Mouse (Mus musculus) lung, postnatal 0 days (tissue): ENCODE results near the gene Btbd2. TPM values are rescaled to one million over a fixed set of nuclear protein-coding genes. Genes with fewer than 3 reads are reported as not detected.

ENCODE experiments used
- ATAC-seq: fragments of 200-750 bp; cut with Nextera tagmentation; 2 replicates; pipeline ENCODE4 v1.8.0; 2017; ENCODE audit warnings: moderate library complexity
- DNase-seq: peaks from one replicate; pipeline ENCODE4 v3.0.0-alpha.2; 2016; ENCODE audit warnings: low spot score
- H3K27ac ChIP-seq: fragments of 300-500 bp; sonication (generic); 2 replicates; pipeline ENCODE4 v1.5.1; 2014; ENCODE audit warnings: antibody characterized with exemption, mild to moderate bottlenecking, low read length, mixed read lengths
- H3K27me3 ChIP-seq: fragments of 300-500 bp; sonication (generic); replicated peaks from 2 replicates; pipeline ENCODE4 v1.6.1; 2014; ENCODE audit warnings: low read length, mixed read lengths; ENCODE audit not compliant: insufficient read depth
- H3K36me3 ChIP-seq: fragments of 300-500 bp; sonication (generic); 2 replicates; pipeline ENCODE4 v1.6.1; 2014; ENCODE audit warnings: low read length, mixed read lengths; ENCODE audit not compliant: insufficient read depth
- H3K4me1 ChIP-seq: fragments of 300-500 bp; sonication (generic); 2 replicates; pipeline ENCODE4 v1.6.1; 2014; ENCODE audit warnings: antibody characterized with exemption, low read depth, low read length, mixed read lengths; ENCODE audit not compliant: insufficient read depth
- H3K4me2 ChIP-seq: fragments of 300-500 bp; sonication (generic); replicated peaks from 2 replicates; pipeline ENCODE4 v1.6.1; 2014; ENCODE audit warnings: low read depth, mild to moderate bottlenecking, low read length, moderate library complexity, mixed read lengths
- H3K4me3 ChIP-seq: fragments of 300-500 bp; sonication (generic); 2 replicates; pipeline ENCODE4 v1.5.1; 2014; ENCODE audit warnings: low read depth, low read length
- H3K9ac ChIP-seq: fragments of 300-500 bp; sonication (generic); replicated peaks from 2 replicates; pipeline ENCODE4 v1.6.1; 2014; ENCODE audit warnings: low read depth, mild to moderate bottlenecking
- H3K9me3 ChIP-seq: fragments of 300-500 bp; sonication (generic); 2 replicates; pipeline ENCODE4 v1.6.1; 2016; ENCODE audit warnings: low read length, mixed read lengths
- CTCF ChIP-seq: IDR thresholded peaks from 2 replicates; pipeline ENCODE4 v1.5.1; 2016; ENCODE audit warnings: antibody characterized with exemption, mild to moderate bottlenecking
- EP300 ChIP-seq: IDR thresholded peaks from 2 replicates; pipeline ENCODE4 v1.6.1; 2016; ENCODE audit warnings: antibody characterized with exemption, mild to moderate bottlenecking, control low read depth
- whole genome bisulfite sequencing: fragments of 180-500 bp; shearing (Covaris S2); extraction: QIAGEN DNeasy Blood & Tissue Kit; methylation state at CpG from one replicate; pipeline ENCODE4 v1.1.7; 2014; 5-methylcytosine and 5-hydroxymethylcytosine counted together
- polyA plus RNA-seq: library from polyadenylated mRNA; unstranded; fragments of >200 nt; fragmentation: Nextera tagmentation; extraction: Ambion mirVana; gene quantifications from 2 replicates; pipeline ENCODE4 v1.2.1, GENCODE M21; 2015

Gene Btbd2
- polyA plus RNA-seq, 1 experiment from 2014 or later, result 42.9 TPM

- ATAC-seq, result peak; percentile 94
- TF ChIP-seq CTCF (no peak; the same call in 1 of the 2 replicates), EP300 (no peak)
- DNase-seq, result peak; percentile 100
- peaks cover 15% of the 10 kb centered on the region for H3K4me1 ChIP-seq
- peak within 1 kb of the TSS; percentile 59 for H3K4me3 ChIP-seq
- peak within 1 kb of the TSS; percentile 64 for H3K4me2 ChIP-seq
- peak within 1 kb of the TSS; percentile 89 for H3K27ac ChIP-seq
- WGBS, result under 1% methylated on average over 59 of the region's 59 CpGs
- H3K9ac ChIP-seq, result peak within 1 kb of the TSS; percentile 46
- H3K36me3 ChIP-seq, result no peaks in the 10 kb centered on the region
- H3K9me3 ChIP-seq, result no peaks in the 10 kb centered on the region
- no peaks in the 10 kb centered on the region for H3K27me3 ChIP-seq
Observed at GRCm38 (mm10) chr10:80701721-80702535, 45.1 kb upstream of the Btbd2 start, which contains the start of the genes Mob3a and Izumo4. TSS of gene Mob3a (minus strand) at chr10:80701977. TSS of gene Izumo4 (plus strand) at chr10:80702184.

DNA sequence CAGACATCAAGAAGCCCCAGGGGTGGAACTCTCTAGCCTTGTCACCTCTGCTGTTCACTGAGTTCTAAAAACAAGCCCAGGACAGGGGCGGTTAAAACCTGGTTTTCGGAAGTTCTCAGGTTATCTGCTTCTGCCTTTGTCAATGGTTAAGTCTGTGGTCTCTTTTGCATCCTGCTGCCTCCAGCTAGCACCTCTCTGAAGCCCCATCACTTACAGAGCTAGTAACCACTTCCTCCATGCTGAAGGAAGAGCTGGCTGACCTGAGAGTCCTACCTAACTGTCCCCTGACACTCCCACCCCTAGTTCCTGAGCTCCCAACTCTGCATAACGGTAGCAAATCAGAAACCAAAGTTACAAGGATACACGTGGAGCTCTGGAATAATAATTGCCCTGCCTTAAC is 43.9 kb upstream of the Btbd2 start:
- peak overlapping the region; percentile 46; the same call in 1 of the 2 replicates for H3K9ac ChIP-seq
- no peaks in the 10 kb centered on the region for H3K36me3 ChIP-seq
- DNase-seq (no peak), ATAC-seq (no peak)
- peak overlapping the region; percentile 59 for H3K4me3 ChIP-seq
- no peaks in the 10 kb centered on the region for H3K27me3 ChIP-seq
- no peaks in the 10 kb centered on the region for H3K9me3 ChIP-seq
- H3K4me2 ChIP-seq, result peak overlapping the region; percentile 61
- TF ChIP-seq CTCF, result no peak
- no peak for TF ChIP-seq EP300
- 33% methylated on average over 4 of the region's 4 CpGs for WGBS
- H3K27ac ChIP-seq, result peak overlapping the region; percentile 88; the same call in 1 of the 2 replicates
- H3K4me1 ChIP-seq, result peaks cover 24% of the 10 kb centered on the region

- no peak overlapping the region for H3K4me3 ChIP-seq
- no peaks in the 10 kb centered on the region for H3K36me3 ChIP-seq
- no peak overlapping the region for H3K4me2 ChIP-seq
- no peak for DNase-seq
- no peaks in the 10 kb centered on the region for H3K9me3 ChIP-seq
- H3K27me3 ChIP-seq, result no peaks in the 10 kb centered on the region
- ATAC-seq, result no peak
- H3K9ac ChIP-seq, result no peak overlapping the region
- WGBS, result 84% methylated on average over 7 of the region's 7 CpGs
- no peak for TF ChIP-seq EP300
- H3K27ac ChIP-seq, result no peak overlapping the region
- peaks cover 25% of the 10 kb centered on the region for H3K4me1 ChIP-seq
Observed at GRCm38 (mm10) chr10:80700038-80700504, 43.2 kb upstream of the Btbd2 start.

DNA sequence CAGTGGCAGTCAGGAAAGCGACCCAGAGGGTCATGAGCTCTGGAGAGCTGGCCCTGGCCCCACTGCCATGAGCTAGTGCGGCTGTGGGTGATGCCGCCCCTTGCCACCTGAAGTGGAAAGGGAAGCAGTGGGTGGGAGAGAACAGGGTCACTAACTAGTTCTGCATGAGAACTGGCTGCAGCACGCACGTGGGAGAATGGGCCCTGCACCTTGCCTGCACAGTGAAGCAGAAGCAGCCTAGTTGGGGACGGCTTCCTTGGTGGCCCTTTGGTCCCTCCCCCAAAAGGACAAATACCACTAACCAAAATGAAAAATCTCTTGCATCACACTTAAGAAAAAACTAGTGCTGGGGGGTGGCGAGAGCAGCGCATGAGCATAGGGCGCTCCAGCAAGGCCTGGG is 41.7 kb upstream of the Btbd2 start:
- H3K27ac ChIP-seq, result no peak overlapping the region
- ATAC-seq (no peak), DNase-seq (no peak)
- TF ChIP-seq CTCF (no peak), EP300 (no peak)
- no peaks in the 10 kb centered on the region for H3K9me3 ChIP-seq
- 88% methylated on average over 9 of the region's 9 CpGs for WGBS
- H3K36me3 ChIP-seq, result no peaks in the 10 kb centered on the region
- H3K4me2 ChIP-seq, result no peak overlapping the region
- peaks cover 30% of the 10 kb centered on the region for H3K4me1 ChIP-seq
- H3K27me3 ChIP-seq, result no peaks in the 10 kb centered on the region
- no peak overlapping the region for H3K9ac ChIP-seq
- H3K4me3 ChIP-seq, result no peak overlapping the region

- H3K9ac ChIP-seq, result no peak overlapping the region
- no peak overlapping the region for H3K4me2 ChIP-seq
- DNase-seq (no peak), ATAC-seq (no peak)
- H3K27ac ChIP-seq, result no peak overlapping the region
- H3K36me3 ChIP-seq, result no peaks in the 10 kb centered on the region
- peaks cover 26% of the 10 kb centered on the region for H3K4me1 ChIP-seq
- no peak for TF ChIP-seq CTCF
- TF ChIP-seq EP300, result no peak
- H3K4me3 ChIP-seq, result no peak overlapping the region
- no peaks in the 10 kb centered on the region for H3K9me3 ChIP-seq
- H3K27me3 ChIP-seq, result no peaks in the 10 kb centered on the region
- WGBS, result 87% methylated on average over 9 of the region's 9 CpGs
Observed at GRCm38 (mm10) chr10:80697812-80698211, 40.9 kb upstream of the Btbd2 start.

DNA sequence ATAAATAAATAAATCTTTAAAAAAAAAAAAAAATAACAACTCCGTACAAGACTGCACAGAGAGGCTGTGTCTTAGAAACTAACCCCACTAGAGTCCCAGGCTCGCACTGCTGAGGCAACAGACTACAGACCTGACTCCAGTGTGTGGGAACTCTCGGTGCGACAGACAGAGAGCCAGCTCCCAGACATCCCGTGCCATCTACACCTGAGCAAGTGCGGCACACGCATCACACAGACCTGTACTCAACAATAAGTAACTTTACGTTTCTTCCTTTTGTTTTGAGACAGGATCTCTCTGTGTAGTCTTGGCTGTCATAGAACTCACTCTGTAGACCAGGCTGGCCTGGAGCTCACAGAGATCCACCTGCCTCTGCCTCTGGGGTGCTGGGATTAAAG is 40.5 kb upstream of the Btbd2 start:
- TF ChIP-seq EP300 (no peak), CTCF (no peak)
- WGBS, result 84% methylated on average over 8 of the region's 8 CpGs
- Histone ChIP-seq H3K4me1 (peaks cover 26% of the 10 kb centered on the region), H3K27me3 (no peaks in the 10 kb centered on the region), H3K27ac (no peak overlapping the region), H3K4me3 (no peak overlapping the region), H3K4me2 (no peak overlapping the region), H3K9me3 (no peaks in the 10 kb centered on the region), H3K9ac (no peak overlapping the region), H3K36me3 (no peaks in the 10 kb centered on the region)
- no peak for DNase-seq
- ATAC-seq, result no peak
